Mouse (Mus musculus) liver, embryonic 14 days (tissue): ENCODE measurements around the gene Tbccd1. TPM values are rescaled to one million over a fixed set of nuclear protein-coding genes. Genes with fewer than 3 reads are reported as not detected.

Source experiments
- polyA plus RNA-seq: library from polyadenylated mRNA; depleted of rRNA; stranded (reverse); fragments of >200 nt; gene quantifications from 2 replicates; pipeline ENCODE4 v1.2.3, GENCODE M21; 2012; rRNA removed

Tbccd1 gene
- 21.4 and 24.4 TPM in 2 replicates for polyA plus RNA-seq

GRCm38 (mm10) chr16:22857431-22858113 lies at the start of gene Tbccd1, which contains the start of gene Dnajb11:
Gene Tbccd1 (minus strand): TSS chr16:22857669.
Gene Dnajb11 (plus strand): TSS chr16:22857845.

GRCm38 (mm10) chr16:22890683-22891510 lies 33.4 kb upstream of the Tbccd1 start, which contains the start of gene Ahsg:
Gene Ahsg (plus strand): TSS chr16:22891277.

GRCm38 (mm10) chr16:22811477-22811876 lies 46.0 kb downstream of the Tbccd1 start, which contains the start of gene Crygs:
Gene Crygs (minus strand): TSS chr16:22811577.

Other genes starting within 250 kb of the Tbccd1 start
- 0.31 and 0.39 TPM in 2 replicates for gene Dgkg, start 200.4 kb downstream of the Tbccd1 start, polyA plus RNA-seq
- 0.03 and 0.06 TPM in 2 replicates for gene Crygs, start 46.1 kb downstream of the Tbccd1 start, polyA plus RNA-seq
- gene Dnajb11, start 176 bp upstream of the Tbccd1 start, polyA plus RNA-seq: 28.1 and 30.8 TPM in 2 replicates
- gene Ahsg, start 33.6 kb upstream of the Tbccd1 start, polyA plus RNA-seq: 938 and 1,098 TPM in 2 replicates
- gene Fetub, start 60.7 kb upstream of the Tbccd1 start, polyA plus RNA-seq: 1.2 and 1.5 TPM in 2 replicates
- 0.24 and 0.31 TPM in 2 replicates for gene Hrg, start 93.4 kb upstream of the Tbccd1 start, polyA plus RNA-seq
- gene Kng2, start 171.8 kb upstream of the Tbccd1 start, polyA plus RNA-seq: 13.2 and 14.6 TPM in 2 replicates
- gene Kng1, start 200.2 kb upstream of the Tbccd1 start, polyA plus RNA-seq: 215 and 238 TPM in 2 replicates
- 187 and 193 TPM in 2 replicates for gene Eif4a2, start 249.8 kb upstream of the Tbccd1 start, polyA plus RNA-seq